Mouse (Mus musculus) inflammation-experienced regulatory T-cells, adult 6 months (primary cell): Measurements from ENCODE around the gene Cox19. TPM values are rescaled to one million over a fixed set of nuclear protein-coding genes. Genes with fewer than 3 reads are reported as not detected.

ENCODE experiments used
- ATAC-seq: one replicate; pipeline ENCODE4 v1.8.0; 2017
- polyA plus RNA-seq, 3 experiments: library from polyadenylated mRNA; unstranded; fragments of 100-300 nt; shearing (Covaris generic); gene quantifications; one replicate each; pipeline ENCODE4 v1.2.1; 2017

Gene Cox19
- polyA plus RNA-seq, 3 experiments from 2014 or later: 52.5 to 66.7 (median 65.2) TPM

- ATAC-seq: no peak
Measured at GRCm38 (mm10) chr5:139291811-139292560, 59.2 kb downstream of the Cox19 start.

GRCm38 (mm10) chr5:139290467-139291259, 60.6 kb downstream of the Cox19 start:
- peak; percentile 10 for ATAC-seq

DNA sequence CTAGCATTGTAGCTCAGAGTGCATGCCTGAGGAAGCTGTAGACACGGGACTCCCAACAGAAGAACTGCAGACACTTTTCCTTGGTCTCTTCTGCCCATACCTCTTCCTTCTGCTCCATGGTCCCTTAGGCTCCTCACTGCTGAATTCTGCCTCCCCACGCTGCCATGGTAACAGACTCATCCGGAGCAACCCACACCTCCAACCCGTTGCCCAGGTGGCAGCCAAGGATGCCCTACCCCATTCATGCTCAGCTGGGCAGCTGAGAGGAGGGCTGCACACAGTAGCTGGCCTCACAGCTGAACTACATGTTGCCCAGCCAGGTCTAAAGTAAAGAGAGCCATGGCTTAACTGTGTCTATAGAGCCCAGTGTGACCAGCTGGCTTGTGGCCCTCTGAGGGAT, 62.6 kb downstream of the Cox19 start:
- no peak for ATAC-seq

DNA sequence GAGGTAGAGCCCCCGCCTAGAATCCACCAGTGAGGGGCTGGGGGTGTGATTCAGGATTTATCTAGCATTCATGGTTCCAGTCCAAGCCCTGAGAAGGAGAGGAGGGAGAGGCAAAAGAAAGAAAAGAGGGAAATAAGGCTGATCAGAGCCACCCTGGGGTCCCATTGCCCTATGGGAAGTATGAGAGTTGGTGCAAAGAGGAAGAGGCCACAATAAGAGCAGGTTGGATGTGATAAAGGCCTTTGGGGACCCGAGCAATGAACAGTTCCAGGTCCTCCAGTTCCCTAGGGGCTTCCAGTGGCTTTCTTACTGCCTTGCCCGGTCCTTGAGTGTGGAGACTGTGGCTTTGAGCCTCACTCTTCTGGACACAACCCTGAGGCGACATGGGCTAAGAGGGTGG, 63.4 kb downstream of the Cox19 start:
- no peak for ATAC-seq

DNA sequence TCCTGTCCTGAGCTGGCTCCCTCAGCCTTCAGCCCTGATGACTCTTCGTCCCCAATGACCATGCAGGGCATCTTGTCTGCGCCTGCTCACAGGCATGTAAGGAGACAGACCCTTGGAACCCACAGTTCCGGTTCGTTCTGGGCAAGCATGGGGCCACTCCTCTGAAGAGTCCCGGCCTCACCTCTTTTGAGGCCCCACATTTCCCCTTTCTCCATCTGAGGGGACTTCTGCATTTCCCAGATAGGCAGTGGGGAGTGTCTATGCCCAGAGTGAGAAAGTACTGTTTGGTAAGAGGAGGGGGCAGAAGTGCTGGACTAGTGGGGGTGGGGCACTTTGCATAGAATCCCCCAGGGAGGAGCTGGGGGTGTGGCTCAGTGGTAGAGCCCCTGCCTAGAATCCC, 64.1 kb downstream of the Cox19 start:
- ATAC-seq: no peak

Other genes with a start within 250 kb of the Cox19 start
- gene Prkar1b, start 201.4 kb downstream of the Cox19 start, polyA plus RNA-seq: 1 to 10 TPM in 1 of 3 experiments, under 1 TPM in 1, not detected in 1; 0.38 to 3.9 TPM
- 10 to 100 TPM in 1 of 3 experiments, 1 to 10 TPM in 2; 5.9 to 11.9 (median 6.2) TPM for gene Dnaaf5, start 201.2 kb downstream of the Cox19 start, polyA plus RNA-seq
- gene Sun1, start 150.8 kb downstream of the Cox19 start, polyA plus RNA-seq: 10 to 100 TPM; 30.7 to 43.4 (median 38.5) TPM
- gene Get4, start 99.1 kb downstream of the Cox19 start, polyA plus RNA-seq: 10 to 100 TPM; 12.0 to 25.4 (median 16.7) TPM
- gene Adap1, start 25.8 kb downstream of the Cox19 start, polyA plus RNA-seq: 10 to 100 TPM in 1 of 3 experiments, 1 to 10 TPM in 2; 3.0 to 13.5 (median 3.7) TPM
- not detected for gene Cyp2w1, start 1.2 kb upstream of the Cox19 start, polyA plus RNA-seq
- gene Gpr146, start 26.3 kb upstream of the Cox19 start, polyA plus RNA-seq: 1 to 10 TPM; 3.9 to 5.8 (median 5.2) TPM
- not detected for gene C130050O18Rik, start 53.9 kb upstream of the Cox19 start, polyA plus RNA-seq
- not detected for gene Gper1, start 71.7 kb upstream of the Cox19 start, polyA plus RNA-seq
- 1 to 10 TPM; 4.6 to 5.6 (median 5.2) TPM for gene 3110082I17Rik, start 109.1 kb upstream of the Cox19 start, polyA plus RNA-seq
- 10 to 100 TPM in 1 of 3 experiments, 1 to 10 TPM in 2; 8.1 to 10.3 (median 9.2) TPM for gene Zfand2a, start 133.1 kb upstream of the Cox19 start, polyA plus RNA-seq
- not detected for gene Uncx, start 192.1 kb upstream of the Cox19 start, polyA plus RNA-seq